Mouse (Mus musculus): Measurements from ENCODE around the gene Atp6v1fnb.

DNA sequence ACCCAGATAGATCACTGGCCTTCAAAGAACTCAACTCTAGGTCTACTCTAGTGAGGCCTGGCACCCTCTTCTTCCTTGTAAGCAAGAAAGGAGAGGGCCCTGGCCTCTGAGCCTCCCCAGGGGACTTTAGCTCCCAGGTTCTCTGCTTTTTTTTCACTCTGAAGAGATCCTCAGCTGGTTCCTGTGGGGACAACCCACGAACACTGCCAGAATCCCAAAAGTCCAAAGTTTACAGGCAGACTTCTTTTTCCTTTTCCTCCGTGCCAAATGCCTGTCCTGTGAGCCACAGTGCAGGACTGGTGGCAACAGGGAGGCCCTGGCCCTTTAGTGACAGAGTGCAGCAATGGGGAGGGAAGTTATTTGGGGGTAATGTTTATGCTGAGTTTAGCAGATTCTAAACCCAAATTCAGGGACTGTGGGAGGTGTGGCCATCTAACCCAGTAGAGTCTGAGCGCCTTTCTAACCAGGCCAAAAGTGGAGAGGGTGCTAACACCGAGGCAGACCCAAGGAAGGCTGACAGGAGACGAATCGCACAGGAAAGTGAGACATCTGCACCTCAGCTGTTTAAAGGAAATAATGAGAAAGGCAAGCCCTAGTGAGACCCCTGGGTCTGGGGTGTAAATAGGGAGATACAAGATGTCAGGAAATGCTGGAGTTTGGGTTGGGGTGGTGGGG lies 51.5 kb downstream of the Atp6v1fnb start:
- TF ChIP-seq CTCF (IDR thresholded peaks at IDR 0.05; ENCODE audit: insufficient read depth, low read length) (no peak), POLR2A (IDR thresholded peaks at IDR 0.05; ENCODE audit: borderline replicate concordance, extremely low read depth, low read depth, low read length) (no peak)
